13 mouse cellular contexts compared by ENCODE assay signal in genomic region chr11:36161765-36162321, GRCm38 (mm10).
DNase-seq lines count a peak whose midpoint lies in the region; ATAC-seq and TF ChIP-seq lines count a peak whose summit lies in the region.
"Had no signal": no experiment of that assay in that cellular context is flagged by ENCODE, and none has a peak within 500 bp of the region (broad histone marks: within the 10 kb centered on the region; RNA-seq: fewer than 3 reads in every experiment).

No protein-coding gene starts in this region.

- TF ChIP-seq CTCF in hindbrain, postnatal 0 days (IDR thresholded peaks at IDR 0.05; ENCODE audit: low read depth), result no peak
- TF ChIP-seq CTCF in brain, embryonic 14.5 days (IDR thresholded peaks at IDR 0.05; ENCODE audit: borderline replicate concordance, extremely low read depth, insufficient read depth, insufficient read length), result no peak

- no peaks in the 10 kb centered on the region for H3K36me3 ChIP-seq in hindbrain, embryonic 13.5 days
- H3K36me3 ChIP-seq in hindbrain, postnatal 0 days (ENCODE audit: insufficient read depth, low read length), result no peaks in the 10 kb centered on the region
- H3K36me3 ChIP-seq in forebrain, embryonic 14.5 days (ENCODE audit: control insufficient read depth, insufficient read depth, low read length), result no peaks in the 10 kb centered on the region
- H3K36me3 ChIP-seq: limb, embryonic 15.5 days had no signal

- H3K4me3 ChIP-seq in hindbrain, embryonic 13.5 days, result no peak overlapping the region
- no peak overlapping the region for H3K4me3 ChIP-seq in hindbrain, postnatal 0 days (ENCODE audit: low read length)
- no peak overlapping the region for H3K4me3 ChIP-seq in forebrain, embryonic 14.5 days (ENCODE audit: low read depth, low read length)
- H3K4me3 ChIP-seq: limb, embryonic 15.5 days had no signal

- peak overlapping the region; percentile 62 for H3K27ac ChIP-seq in hindbrain, embryonic 13.5 days
- H3K27ac ChIP-seq in hindbrain, postnatal 0 days, result no peak overlapping the region
- H3K27ac ChIP-seq in forebrain, embryonic 14.5 days (ENCODE audit: low read depth, low read length), result no peak overlapping the region
- H3K27ac ChIP-seq: limb, embryonic 15.5 days had no signal

- no peaks in the 10 kb centered on the region for H3K27me3 ChIP-seq in hindbrain, embryonic 13.5 days
- H3K27me3 ChIP-seq in hindbrain, postnatal 0 days (ENCODE audit: insufficient read depth, low read length), result no peaks in the 10 kb centered on the region
- no peaks in the 10 kb centered on the region for H3K27me3 ChIP-seq in forebrain, embryonic 14.5 days (replicated peaks; ENCODE audit: control insufficient read depth, insufficient read depth, low read length)
- H3K27me3 ChIP-seq: limb, embryonic 15.5 days had no signal

- peaks cover 13% of the 10 kb centered on the region for H3K4me1 ChIP-seq in hindbrain, embryonic 13.5 days (replicated peaks)
- H3K4me1 ChIP-seq in hindbrain, postnatal 0 days (ENCODE audit: insufficient read depth, low read length), result no peaks in the 10 kb centered on the region
- H3K4me1 ChIP-seq in forebrain, embryonic 14.5 days (ENCODE audit: control insufficient read depth, insufficient read depth, low read length), result no peaks in the 10 kb centered on the region

- TF ChIP-seq POLR2A in brain, embryonic 14.5 days (IDR thresholded peaks at IDR 0.05; ENCODE audit: borderline replicate concordance, extremely low read depth, insufficient read depth, insufficient read length, poor library complexity, severe bottlenecking), result no peak

- DNase-seq in hindbrain, postnatal 0 days (ENCODE audit: low spot score), result no peak
- peak; percentile 73 for DNase-seq in brain, embryonic 14.5 days (ENCODE audit: low read depth)
- DNase-seq in forebrain, embryonic 14.5 days (ENCODE audit: low spot score), result peak; percentile 43
- peak; percentile 11 for DNase-seq in neural tube, embryonic 10.5 days (ENCODE audit: extremely low spot score, low spot score)
- no peak for DNase-seq in kidney, adult 11 months
- DNase-seq: cerebellum, adult 18-20 months; kidney, adult 18-20 months; kidney, postnatal 4 days; lung, embryonic 14.5 days; spleen, adult 18-20 months had no signal

- 54% methylated on average over 10 of the region's 10 CpGs for WGBS in hindbrain, embryonic 13.5 days
- 63% methylated on average over 10 of the region's 10 CpGs for WGBS in hindbrain, postnatal 0 days
- WGBS in forebrain, embryonic 14.5 days, result 11% methylated on average over 10 of the region's 10 CpGs

- H3K4me2 ChIP-seq in hindbrain, embryonic 13.5 days, result no peak overlapping the region
- no peak overlapping the region for H3K4me2 ChIP-seq in hindbrain, postnatal 0 days (ENCODE audit: low read depth, low read length)
- H3K4me2 ChIP-seq in forebrain, embryonic 14.5 days (ENCODE audit: low read length), result no peak overlapping the region
- H3K4me2 ChIP-seq: limb, embryonic 15.5 days; lung, embryonic 14.5 days had no signal

- 0 out of 2 replicates have a peak, but pooled peaks have one; percentile 39 for ATAC-seq in hindbrain, embryonic 13.5 days (ENCODE audit: low FRiP score)
- no peak for ATAC-seq in hindbrain, postnatal 0 days
- ATAC-seq in forebrain, embryonic 14.5 days, result peak; percentile 72
- ATAC-seq in megakaryocyte progenitor cell, adult 5-6 weeks (replicated peaks; ENCODE audit: poor library complexity), result no peak

- H3K9ac ChIP-seq in hindbrain, embryonic 13.5 days, result no peak overlapping the region
- H3K9ac ChIP-seq in hindbrain, postnatal 0 days (replicated peaks; ENCODE audit: low read length), result no peak overlapping the region
- H3K9ac ChIP-seq in forebrain, embryonic 14.5 days (ENCODE audit: low read length), result no peak overlapping the region
- H3K9ac ChIP-seq: limb, embryonic 15.5 days; lung, embryonic 14.5 days had no signal

- no peaks in the 10 kb centered on the region for H3K9me3 ChIP-seq in hindbrain, embryonic 13.5 days
- no peaks in the 10 kb centered on the region for H3K9me3 ChIP-seq in hindbrain, postnatal 0 days (ENCODE audit: low read length)
- no peaks in the 10 kb centered on the region; the same call in 1 of the 2 replicates for H3K9me3 ChIP-seq in forebrain, embryonic 14.5 days (replicated peaks; ENCODE audit: control insufficient read depth, low read length)
- H3K9me3 ChIP-seq: limb, embryonic 15.5 days had no signal

Comparison
In these comparisons a context has a peak if more than half of its experiments do, and no peak if none do; other contexts are left out.
1. ATAC-seq: peak in hindbrain, embryonic 13.5 days (single experiment) and forebrain, embryonic 14.5 days (single experiment); none in hindbrain, postnatal 0 days (single experiment) and megakaryocyte progenitor cell, adult 5-6 weeks (single experiment).
2. DNase-seq: peak in brain, embryonic 14.5 days (single experiment), forebrain, embryonic 14.5 days (single experiment) and neural tube, embryonic 10.5 days (single experiment); none in hindbrain, postnatal 0 days (single experiment) and kidney, adult 11 months (single experiment).